Mouse (Mus musculus): ENCODE data around the gene Utp20. TPM values are rescaled to one million over a fixed set of nuclear protein-coding genes. Genes with fewer than 3 reads are reported as not detected.

The Utp20 gene
- polyA plus RNA-seq, 1 experiment from 2014 or later, result 30.5 TPM

DNA sequence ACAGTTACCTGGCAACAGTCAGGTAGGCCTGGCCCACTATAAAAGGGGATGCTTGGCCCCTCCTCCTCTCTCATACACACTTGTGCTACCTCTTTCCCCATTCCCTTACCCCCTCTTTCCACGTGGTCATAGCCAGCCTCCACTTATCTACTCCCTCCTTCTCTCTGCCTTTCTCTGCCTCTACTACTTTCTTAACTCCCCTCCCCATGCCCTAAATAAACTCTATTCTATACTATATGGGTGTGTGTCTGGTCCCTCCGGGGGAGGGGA, 108.9 kb downstream of the Utp20 start:
- no peak overlapping the region for H3K27ac ChIP-seq (ENCODE audit: low read depth)
- no peaks in the 10 kb centered on the region for H3K36me3 ChIP-seq (ENCODE audit: control insufficient read depth, insufficient read depth, low read length)
- no peaks in the 10 kb centered on the region for H3K9me3 ChIP-seq (ENCODE audit: control insufficient read depth, low read length)
- DNase-seq (ENCODE audit: low spot score) (no peak), ATAC-seq (replicated peaks; ENCODE audit: low FRiP score, low TSS enrichment, low read depth) (no peak)
- H3K4me1 ChIP-seq (replicated peaks; ENCODE audit: control insufficient read depth, insufficient read depth, low read length), result no peaks in the 10 kb centered on the region
- WGBS, result 46% methylated on average over 2 of the region's 2 CpGs
- no peak overlapping the region for H3K4me3 ChIP-seq (ENCODE audit: low read depth, low read length)
- no peak overlapping the region for H3K4me2 ChIP-seq (ENCODE audit: low read length)
- H3K9ac ChIP-seq (ENCODE audit: low read length), result no peak overlapping the region
- H3K27me3 ChIP-seq (replicated peaks; ENCODE audit: control insufficient read depth, insufficient read depth, low read length), result no peaks in the 10 kb centered on the region

- ATAC-seq (replicated peaks; ENCODE audit: low FRiP score, low TSS enrichment, low read depth), result no peak
- no peak overlapping the region for H3K27ac ChIP-seq (ENCODE audit: low read depth)
- H3K27me3 ChIP-seq (replicated peaks; ENCODE audit: control insufficient read depth, insufficient read depth, low read length), result no peaks in the 10 kb centered on the region
- WGBS, result 48% methylated on average over 13 of the region's 13 CpGs
- no peak for DNase-seq (ENCODE audit: low spot score)
- no peaks in the 10 kb centered on the region for H3K9me3 ChIP-seq (ENCODE audit: control insufficient read depth, low read length)
- no peaks in the 10 kb centered on the region for H3K4me1 ChIP-seq (replicated peaks; ENCODE audit: control insufficient read depth, insufficient read depth, low read length)
- no peak overlapping the region for H3K9ac ChIP-seq (ENCODE audit: low read length)
- H3K4me3 ChIP-seq (ENCODE audit: low read depth, low read length), result no peak overlapping the region
- no peaks in the 10 kb centered on the region for H3K36me3 ChIP-seq (ENCODE audit: control insufficient read depth, insufficient read depth, low read length)
- no peak overlapping the region for H3K4me2 ChIP-seq (ENCODE audit: low read length)
These were observed 109.4 kb downstream of the Utp20 start for GRCm38 (mm10) chr10:88716986-88717755.

GRCm38 (mm10) chr10:88715621-88716020, 111.0 kb downstream of the Utp20 start:
- Histone ChIP-seq H3K4me1 (replicated peaks; ENCODE audit: control insufficient read depth, insufficient read depth, low read length) (no peaks in the 10 kb centered on the region), H3K4me3 (ENCODE audit: low read depth, low read length) (no peak overlapping the region), H3K9ac (ENCODE audit: low read length) (no peak overlapping the region), H3K9me3 (ENCODE audit: control insufficient read depth, low read length) (no peaks in the 10 kb centered on the region), H3K27me3 (replicated peaks; ENCODE audit: control insufficient read depth, insufficient read depth, low read length) (no peaks in the 10 kb centered on the region), H3K4me2 (ENCODE audit: low read length) (no peak overlapping the region), H3K27ac (ENCODE audit: low read depth) (no peak overlapping the region), H3K36me3 (ENCODE audit: control insufficient read depth, insufficient read depth, low read length) (no peaks in the 10 kb centered on the region)
- DNase-seq (ENCODE audit: low spot score) (no peak), ATAC-seq (replicated peaks; ENCODE audit: low FRiP score, low TSS enrichment, low read depth) (no peak)
- 85% methylated on average over 6 of the region's 6 CpGs for WGBS

GRCm38 (mm10) chr10:88714744-88715143, 111.9 kb downstream of the Utp20 start:
- Histone ChIP-seq H3K9ac (ENCODE audit: low read length) (no peak overlapping the region), H3K9me3 (ENCODE audit: control insufficient read depth, low read length) (no peaks in the 10 kb centered on the region), H3K27me3 (replicated peaks; ENCODE audit: control insufficient read depth, insufficient read depth, low read length) (no peaks in the 10 kb centered on the region), H3K4me2 (ENCODE audit: low read length) (no peak overlapping the region), H3K27ac (ENCODE audit: low read depth) (no peak overlapping the region), H3K36me3 (ENCODE audit: control insufficient read depth, insufficient read depth, low read length) (no peaks in the 10 kb centered on the region), H3K4me3 (ENCODE audit: low read depth, low read length) (no peak overlapping the region), H3K4me1 (replicated peaks; ENCODE audit: control insufficient read depth, insufficient read depth, low read length) (no peaks in the 10 kb centered on the region)
- DNase-seq (ENCODE audit: low spot score) (no peak), ATAC-seq (replicated peaks; ENCODE audit: low FRiP score, low TSS enrichment, low read depth) (no peak)
- WGBS, result 83% methylated on average over 4 of the region's 4 CpGs

DNA sequence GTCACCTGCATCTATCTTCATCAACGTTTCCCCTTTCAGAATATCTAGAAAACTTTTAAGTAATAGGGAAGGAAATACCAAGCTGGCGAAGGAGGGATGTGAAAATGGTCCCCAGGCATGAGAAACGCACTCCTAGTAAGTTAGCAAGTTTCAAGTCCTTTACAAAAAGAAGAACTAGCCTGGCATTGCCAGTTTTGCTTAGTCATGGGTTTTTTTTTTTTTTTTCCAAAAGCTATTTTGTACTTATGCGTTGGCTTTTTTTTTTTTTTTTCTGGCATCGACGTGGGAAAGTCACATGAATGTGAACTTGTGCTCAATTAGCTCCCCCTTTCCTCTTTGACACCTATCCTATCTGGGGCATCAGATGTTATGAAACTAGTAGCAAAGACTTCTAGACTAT, 114.2 kb downstream of the Utp20 start:
- ATAC-seq (replicated peaks; ENCODE audit: low FRiP score, low TSS enrichment, low read depth), result no peak
- Histone ChIP-seq H3K36me3 (ENCODE audit: control insufficient read depth, insufficient read depth, low read length) (no peaks in the 10 kb centered on the region), H3K4me1 (replicated peaks; ENCODE audit: control insufficient read depth, insufficient read depth, low read length) (no peaks in the 10 kb centered on the region), H3K4me2 (ENCODE audit: low read length) (no peak overlapping the region), H3K9me3 (ENCODE audit: control insufficient read depth, low read length) (no peaks in the 10 kb centered on the region), H3K27ac (ENCODE audit: low read depth) (no peak overlapping the region), H3K9ac (ENCODE audit: low read length) (no peak overlapping the region), H3K27me3 (replicated peaks; ENCODE audit: control insufficient read depth, insufficient read depth, low read length) (no peaks in the 10 kb centered on the region), H3K4me3 (ENCODE audit: low read depth, low read length) (no peak overlapping the region)
- DNase-seq (ENCODE audit: low spot score), result no peak
- WGBS, result 82% methylated on average over 6 of the region's 6 CpGs

DNA sequence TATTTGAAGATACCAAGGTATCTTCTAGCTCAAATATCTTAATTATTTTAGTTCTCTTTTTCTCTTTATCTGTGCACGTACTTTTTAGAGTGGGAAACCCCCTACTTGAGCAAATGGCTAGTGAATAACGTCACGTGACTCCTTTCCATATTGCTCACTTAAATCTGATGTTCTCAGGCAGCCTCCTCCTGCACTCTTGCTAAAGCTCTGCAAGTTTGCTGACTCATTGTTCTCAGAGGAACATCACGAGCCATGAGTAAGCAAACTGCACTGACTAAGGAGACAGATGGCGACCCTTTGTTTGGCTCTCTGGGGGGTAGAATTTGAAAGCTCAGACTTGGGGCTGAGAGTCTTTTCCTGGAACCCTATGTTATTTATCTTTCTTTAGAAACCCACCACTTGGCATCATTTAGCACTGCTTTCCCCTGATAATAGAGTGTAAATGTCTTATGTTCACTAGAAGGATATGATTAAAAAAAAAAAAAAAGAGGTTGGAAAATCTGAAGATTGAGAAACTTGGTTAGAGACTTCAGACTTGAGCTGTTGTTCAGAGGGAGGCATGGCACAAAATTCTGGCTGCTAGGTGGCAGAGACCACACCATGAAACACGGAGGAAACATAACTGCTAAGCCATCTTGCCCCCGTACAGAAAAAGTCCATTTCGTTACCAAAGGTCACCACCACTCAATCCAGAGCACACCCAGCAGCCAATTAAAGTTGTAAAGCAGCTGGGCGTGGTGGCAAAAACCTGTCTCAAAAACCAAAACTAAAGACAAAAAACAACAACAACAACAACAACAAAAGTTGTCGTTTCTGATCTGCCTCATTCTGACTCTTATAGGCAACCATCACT, 117.7 kb downstream of the Utp20 start:
- no peak for DNase-seq (ENCODE audit: low spot score)
- no peak for ATAC-seq (replicated peaks; ENCODE audit: low FRiP score, low TSS enrichment, low read depth)
- WGBS, result 67% methylated on average over 10 of the region's 10 CpGs

DNA sequence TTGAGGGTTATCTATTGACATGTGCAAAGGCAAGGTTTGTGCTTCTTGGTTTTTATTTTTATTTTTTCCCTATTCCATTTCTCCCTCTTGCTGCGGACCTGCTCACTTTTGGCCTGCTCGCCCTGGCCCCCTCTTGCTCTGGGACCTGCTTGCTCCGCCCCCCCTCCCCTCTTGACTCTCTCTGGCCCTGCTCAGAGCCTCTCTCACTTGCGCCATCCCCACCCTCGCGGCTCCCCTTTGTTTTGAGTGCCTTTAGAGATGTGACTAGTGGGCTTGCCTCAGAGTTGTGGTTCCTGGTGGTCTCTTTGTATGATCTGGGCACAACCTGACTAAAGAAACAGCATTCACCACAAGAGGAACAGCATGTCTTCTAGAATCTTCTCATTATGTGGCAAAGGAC, 125.7 kb downstream of the Utp20 start:
- no peak for ATAC-seq (replicated peaks; ENCODE audit: low FRiP score, low TSS enrichment, low read depth)
- WGBS, result 78% methylated on average over 6 of the region's 6 CpGs

More for the DNA sequence above, 117.7 kb downstream of the Utp20 start:
- Histone ChIP-seq H3K27ac (ENCODE audit: low read depth) (no peak overlapping the region), H3K27me3 (replicated peaks; ENCODE audit: control insufficient read depth, insufficient read depth, low read length) (no peaks in the 10 kb centered on the region), H3K36me3 (ENCODE audit: control insufficient read depth, insufficient read depth, low read length) (no peaks in the 10 kb centered on the region), H3K4me2 (ENCODE audit: low read length) (no peak overlapping the region), H3K4me3 (ENCODE audit: low read depth, low read length) (no peak overlapping the region), H3K9me3 (ENCODE audit: control insufficient read depth, low read length) (no peaks in the 10 kb centered on the region), H3K9ac (ENCODE audit: low read length) (no peak overlapping the region), H3K4me1 (replicated peaks; ENCODE audit: control insufficient read depth, insufficient read depth, low read length) (no peaks in the 10 kb centered on the region)

More for the DNA sequence above, 125.7 kb downstream of the Utp20 start:
- H3K4me2 ChIP-seq (ENCODE audit: low read length), result no peak overlapping the region
- no peaks in the 10 kb centered on the region for H3K4me1 ChIP-seq (replicated peaks; ENCODE audit: control insufficient read depth, insufficient read depth, low read length)
- no peak for DNase-seq (ENCODE audit: low spot score)
- H3K9ac ChIP-seq (ENCODE audit: low read length), result no peak overlapping the region
- no peak overlapping the region for H3K4me3 ChIP-seq (ENCODE audit: low read depth, low read length)
- no peaks in the 10 kb centered on the region for H3K27me3 ChIP-seq (replicated peaks; ENCODE audit: control insufficient read depth, insufficient read depth, low read length)
- H3K36me3 ChIP-seq (ENCODE audit: control insufficient read depth, insufficient read depth, low read length), result no peaks in the 10 kb centered on the region
- H3K9me3 ChIP-seq (ENCODE audit: control insufficient read depth, low read length), result no peaks in the 10 kb centered on the region
- H3K27ac ChIP-seq (ENCODE audit: low read depth), result no peak overlapping the region

Measured in intestine, embryonic 14.5 days (tissue).